Mouse (Mus musculus) kidney, embryonic 15.5 days (tissue): ENCODE data around the gene Cks1b. TPM values are rescaled to one million over a fixed set of nuclear protein-coding genes. Genes with fewer than 3 reads are reported as not detected.
"Not testable (repeated sequence)": the region's sequence is repeated elsewhere in the genome, so short reads cannot be mapped to it uniquely, and the experiment has no call there.

Experiments used
- ATAC-seq: fragments of 200-750 bp; cut with Nextera tagmentation; replicated peaks from 2 replicates; pipeline ENCODE4 v1.8.0; 2017; ENCODE audit warnings: moderate TSS enrichment; ENCODE audit not compliant: low FRiP score
- H3K27ac ChIP-seq: fragments of 300-500 bp; sonication (generic); 2 replicates; pipeline ENCODE4 v1.5.1; 2015; ENCODE audit warnings: mild to moderate bottlenecking, inconsistent platforms
- H3K27me3 ChIP-seq: fragments of 300-500 bp; sonication (generic); 2 replicates; pipeline ENCODE4 v1.6.1; 2015; ENCODE audit warnings: inconsistent platforms
- H3K36me3 ChIP-seq: fragments of 300-500 bp; sonication (generic); 2 replicates; pipeline ENCODE4 v1.6.1; 2015; ENCODE audit warnings: inconsistent platforms
- H3K4me1 ChIP-seq: fragments of 300-500 bp; sonication (generic); 2 replicates; pipeline ENCODE4 v1.6.1; 2015; ENCODE audit warnings: inconsistent platforms
- H3K4me2 ChIP-seq: fragments of 300-500 bp; sonication (generic); 2 replicates; pipeline ENCODE4 v1.6.1; 2015; ENCODE audit warnings: moderate library complexity, mild to moderate bottlenecking, inconsistent platforms
- H3K4me3 ChIP-seq: fragments of 300-500 bp; sonication (generic); replicated peaks from 2 replicates; pipeline ENCODE4 v1.5.1; 2015; ENCODE audit warnings: mild to moderate bottlenecking, inconsistent platforms
- H3K9ac ChIP-seq: fragments of 300-500 bp; sonication (generic); 2 replicates; pipeline ENCODE4 v1.6.1; 2015; ENCODE audit warnings: mild to moderate bottlenecking, inconsistent platforms
- H3K9me3 ChIP-seq: fragments of 300-500 bp; sonication (generic); replicated peaks from 2 replicates; pipeline ENCODE4 v1.6.1; 2016; ENCODE audit warnings: inconsistent platforms
- WGBS: fragments of 180-500 bp; shearing (Covaris S2); methylation state at CpG from one replicate; pipeline ENCODE4 v1.1.7; 2015; ENCODE audit warnings: mixed read lengths; 5-methylcytosine and 5-hydroxymethylcytosine counted together
- polyA plus RNA-seq: library from polyadenylated mRNA; unstranded; fragments of >200 nt; fragmentation: Nextera tagmentation; extraction: Ambion mirVana; gene quantifications from 2 replicates; pipeline ENCODE4 v1.2.1, GENCODE M21; 2015

Gene Cks1b
- polyA plus RNA-seq, 1 experiment from 2014 or later: 518 TPM

DNA sequence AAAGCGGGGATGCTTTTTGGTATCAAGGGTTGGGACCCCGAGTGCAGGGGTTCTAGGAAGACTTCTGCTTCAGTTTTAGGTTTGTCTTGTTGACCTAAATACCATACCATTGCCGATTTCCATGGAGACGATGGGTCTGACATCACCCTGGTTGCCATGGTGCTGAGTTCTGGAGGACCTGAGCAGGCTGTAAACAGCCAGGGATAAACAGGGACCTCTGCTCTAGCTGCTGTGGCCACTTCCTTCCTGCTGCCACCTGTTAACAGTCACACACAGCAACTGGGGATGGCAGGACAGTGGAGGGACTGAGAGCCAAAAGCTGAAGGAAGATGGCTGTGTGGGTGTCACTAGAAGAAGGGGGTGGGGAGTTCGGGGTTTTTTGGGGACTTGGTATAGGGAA, 19.1 kb upstream of the Cks1b start:
- peak overlapping the region; percentile 57 for H3K9ac ChIP-seq
- peaks cover 38% of the 10 kb centered on the region for H3K36me3 ChIP-seq
- peak overlapping the region; percentile 55 for H3K4me3 ChIP-seq
- WGBS: 29% methylated on average over 5 of the region's 5 CpGs
- ATAC-seq: no peak
- H3K27me3 ChIP-seq: no peaks in the 10 kb centered on the region
- H3K4me1 ChIP-seq: peaks cover 20% of the 10 kb centered on the region
- no peaks in the 10 kb centered on the region for H3K9me3 ChIP-seq
- peak overlapping the region; percentile 63 for H3K4me2 ChIP-seq
- peak overlapping the region; percentile 83 for H3K27ac ChIP-seq

DNA sequence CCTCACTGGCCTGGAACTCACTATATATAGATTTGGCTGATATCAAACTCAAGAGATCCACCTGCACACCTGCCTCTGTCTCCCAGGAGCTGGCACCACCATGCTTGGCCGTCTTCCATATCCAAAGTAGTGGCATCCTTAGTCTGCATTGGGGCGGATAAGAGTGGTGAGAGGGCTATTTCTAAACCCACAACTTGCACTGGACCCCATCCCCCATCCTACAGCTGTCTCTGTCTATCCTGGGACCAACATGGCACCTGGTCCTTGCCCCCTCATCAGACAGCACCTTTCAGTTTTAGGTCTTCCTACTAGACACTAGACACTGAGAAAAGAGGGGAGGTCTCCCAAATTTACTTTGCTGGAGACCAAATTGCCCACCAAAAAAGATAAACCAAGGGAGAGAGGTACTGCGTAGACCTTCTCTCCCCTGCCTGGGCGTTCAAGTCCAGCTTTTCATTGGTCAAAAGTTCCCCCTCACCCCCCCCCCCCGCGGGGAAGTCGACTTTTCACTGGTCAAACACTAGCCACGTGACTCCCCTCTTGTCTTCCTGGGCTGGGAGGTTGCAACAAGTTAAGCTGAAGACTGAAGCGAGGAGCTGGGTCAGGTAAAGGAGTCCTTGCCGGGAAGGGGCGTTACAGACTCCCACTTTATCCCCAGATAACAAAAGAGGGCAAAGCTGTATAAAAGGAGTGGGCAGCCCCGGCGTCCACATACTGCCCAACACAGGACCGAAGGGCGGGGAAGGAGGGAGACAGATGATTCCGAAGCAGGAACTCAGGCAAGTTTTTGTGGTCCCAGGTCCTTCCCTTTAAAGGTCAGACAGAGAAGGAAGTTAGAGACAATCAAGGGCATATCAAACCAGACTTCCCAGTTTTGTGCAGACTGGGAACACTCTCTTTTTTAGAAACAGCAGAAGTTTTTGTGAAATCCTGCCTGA, 18.3 kb upstream of the Cks1b start, which contains the start of gene Pbxip1:
Pbxip1 (plus strand) TSS at position 531 of the 938 bp plus-strand sequence.
- H3K9ac ChIP-seq: peak within 1 kb of the TSS; percentile 57
- peak within 1 kb of the TSS; percentile 83 for H3K27ac ChIP-seq
- peak within 1 kb of the TSS; percentile 55 for H3K4me3 ChIP-seq
- WGBS: 4% methylated on average over 16 of the region's 16 CpGs
- no peaks in the 10 kb centered on the region for H3K27me3 ChIP-seq
- peak within 1 kb of the TSS; percentile 63 for H3K4me2 ChIP-seq
- peak; percentile 89 for ATAC-seq
- H3K36me3 ChIP-seq: peaks cover 41% of the 10 kb centered on the region
- H3K4me1 ChIP-seq: peaks cover 24% of the 10 kb centered on the region
- H3K9me3 ChIP-seq: no peaks in the 10 kb centered on the region

DNA sequence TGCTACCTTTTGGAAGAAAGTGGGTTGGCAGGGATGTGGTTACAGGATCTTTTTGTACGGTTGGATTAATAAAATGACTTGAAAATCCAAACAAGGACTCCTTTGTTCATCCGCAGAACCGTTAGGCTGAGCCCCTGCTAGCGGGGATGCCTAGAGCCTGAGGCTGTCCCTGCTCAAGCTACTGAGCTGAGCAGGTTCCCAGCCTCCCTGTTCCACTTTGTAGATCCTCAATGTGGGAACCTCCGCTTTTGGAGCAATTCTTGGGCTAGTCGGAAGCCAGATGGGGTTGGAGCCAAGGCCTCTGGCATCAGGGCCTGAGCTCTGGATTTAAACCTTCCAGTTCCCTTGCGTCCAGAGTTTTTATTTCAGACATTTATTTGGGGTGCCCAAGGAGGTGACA, 16.9 kb upstream of the Cks1b start:
- H3K9ac ChIP-seq: no peak overlapping the region
- no peaks in the 10 kb centered on the region for H3K9me3 ChIP-seq
- no peak overlapping the region for H3K4me2 ChIP-seq
- no peak overlapping the region; the same call in 1 of the 2 replicates for H3K27ac ChIP-seq
- H3K4me3 ChIP-seq: no peak overlapping the region
- no peaks in the 10 kb centered on the region for H3K27me3 ChIP-seq
- ATAC-seq: no peak
- H3K36me3 ChIP-seq: peaks cover 41% of the 10 kb centered on the region
- WGBS: 77% methylated on average over 7 of the region's 7 CpGs
- H3K4me1 ChIP-seq: peaks cover 30% of the 10 kb centered on the region

DNA sequence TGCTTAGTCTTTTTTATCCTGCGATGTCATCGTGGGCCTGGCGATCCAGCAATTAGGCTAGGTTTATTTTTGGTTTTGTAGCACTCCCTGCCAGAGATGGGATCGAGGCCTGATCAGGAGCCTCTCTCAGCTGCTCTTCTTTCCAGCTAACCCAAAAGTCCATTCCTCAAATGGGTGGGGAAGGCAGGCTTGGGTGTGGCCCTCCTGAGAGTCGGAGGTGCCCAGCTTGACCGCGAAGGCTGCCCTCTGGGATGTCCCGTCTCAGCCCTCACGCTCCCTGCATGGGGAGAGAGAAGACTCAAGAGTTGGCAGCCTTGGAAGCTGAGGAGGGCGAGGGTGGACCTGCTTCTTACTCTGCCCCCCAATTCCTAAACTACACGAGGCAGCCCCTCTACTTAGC, 16.3 kb upstream of the Cks1b start:
- Histone ChIP-seq H3K9me3 (no peaks in the 10 kb centered on the region), H3K27ac (no peak overlapping the region), H3K9ac (no peak overlapping the region), H3K36me3 (peaks cover 38% of the 10 kb centered on the region), H3K4me3 (no peak overlapping the region), H3K4me2 (no peak overlapping the region), H3K4me1 (peaks cover 30% of the 10 kb centered on the region), H3K27me3 (no peaks in the 10 kb centered on the region)
- WGBS: 86% methylated on average over 11 of the region's 11 CpGs
- ATAC-seq: no peak

DNA sequence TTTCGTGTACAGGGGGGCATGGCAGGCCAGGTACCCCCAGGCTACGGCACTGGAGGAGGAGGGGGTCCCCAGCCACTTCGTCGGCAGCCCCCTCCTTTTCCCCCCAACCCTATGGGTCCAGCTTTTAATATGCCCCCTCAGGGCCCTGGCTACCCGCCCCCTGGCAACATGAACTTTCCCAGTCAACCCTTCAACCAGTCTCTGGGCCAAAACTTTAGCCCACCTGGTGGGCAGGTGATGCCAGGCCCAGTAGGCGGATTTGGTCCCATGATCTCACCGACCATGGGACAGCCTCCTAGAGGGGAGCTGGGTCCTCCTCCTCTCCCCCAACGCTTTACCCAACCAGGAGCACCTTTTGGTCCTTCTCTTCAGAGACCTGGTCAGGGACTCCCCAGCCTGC, 14.4 kb upstream of the Cks1b start:
- Histone ChIP-seq H3K27me3 (no peaks in the 10 kb centered on the region), H3K4me1 (peaks cover 22% of the 10 kb centered on the region), H3K4me3 (no peak overlapping the region), H3K36me3 (peaks cover 47% of the 10 kb centered on the region), H3K9me3 (no peaks in the 10 kb centered on the region), H3K9ac (no peak overlapping the region), H3K27ac (no peak overlapping the region), H3K4me2 (no peak overlapping the region)
- ATAC-seq: no peak
- 92% methylated on average over 8 of the region's 8 CpGs for WGBS

DNA sequence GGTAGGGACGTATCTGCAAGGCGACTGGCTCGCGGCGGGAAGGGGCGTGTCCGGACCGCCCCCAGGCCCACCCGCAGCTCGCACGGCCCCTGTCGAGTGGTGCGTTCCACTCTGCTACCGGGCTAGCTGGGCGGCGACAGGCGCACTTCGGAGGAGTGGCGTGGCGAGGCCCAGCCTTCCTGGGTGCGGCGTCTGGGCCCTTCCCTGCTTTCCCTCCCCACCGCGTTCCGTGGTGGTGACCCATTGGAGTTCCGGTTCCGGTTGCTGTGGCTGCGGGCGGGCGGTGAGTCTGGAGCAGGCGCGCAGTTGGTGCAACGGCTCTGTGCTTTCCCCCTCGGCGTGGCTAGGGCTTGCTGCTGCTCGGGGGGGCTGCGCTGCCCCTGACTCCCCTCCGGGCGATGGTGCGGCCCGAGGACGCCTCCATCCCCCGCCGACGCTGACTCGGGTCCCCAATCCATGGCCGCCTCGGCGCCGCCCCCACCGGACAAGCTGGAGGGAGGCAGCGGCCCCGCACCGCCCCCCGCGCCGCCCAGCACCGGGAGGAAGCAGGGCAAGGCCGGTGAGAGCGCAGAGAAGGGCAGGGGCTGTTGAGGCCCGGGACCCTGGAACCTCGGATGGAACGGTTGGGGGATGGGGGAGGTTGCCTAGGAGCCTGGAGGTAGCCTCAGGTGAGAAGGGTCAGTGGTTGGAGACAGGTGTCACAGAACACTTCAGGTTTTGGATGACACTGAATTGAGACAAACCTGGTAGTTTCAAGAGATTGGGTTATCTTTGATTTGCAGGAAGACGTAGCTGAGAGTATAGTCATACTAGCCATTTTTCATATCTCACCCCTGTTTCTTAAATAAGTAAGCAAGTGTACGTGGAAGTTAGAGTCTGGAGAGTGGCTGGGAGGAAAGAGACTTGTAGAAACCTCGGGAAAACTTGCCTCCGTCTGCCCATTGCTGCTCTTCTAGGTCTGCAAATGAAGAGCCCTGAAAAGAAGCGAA, 12.3 kb upstream of the Cks1b start, which contains the start of gene Pygo2:
Pygo2 (plus strand) TSS at position 44 of the 989 bp plus-strand sequence.
- 2% methylated on average over 68 of the region's 68 CpGs for WGBS
- peak; percentile 99 for ATAC-seq
- Histone ChIP-seq H3K4me3 (peak within 1 kb of the TSS; percentile 99), H3K36me3 (peaks cover 67% of the 10 kb centered on the region), H3K4me2 (peak within 1 kb of the TSS; percentile 80), H3K4me1 (peaks cover 10% of the 10 kb centered on the region), H3K27me3 (no peaks in the 10 kb centered on the region), H3K9me3 (no peaks in the 10 kb centered on the region), H3K9ac (peak within 1 kb of the TSS; percentile 99), H3K27ac (peak within 1 kb of the TSS; percentile 96)

DNA sequence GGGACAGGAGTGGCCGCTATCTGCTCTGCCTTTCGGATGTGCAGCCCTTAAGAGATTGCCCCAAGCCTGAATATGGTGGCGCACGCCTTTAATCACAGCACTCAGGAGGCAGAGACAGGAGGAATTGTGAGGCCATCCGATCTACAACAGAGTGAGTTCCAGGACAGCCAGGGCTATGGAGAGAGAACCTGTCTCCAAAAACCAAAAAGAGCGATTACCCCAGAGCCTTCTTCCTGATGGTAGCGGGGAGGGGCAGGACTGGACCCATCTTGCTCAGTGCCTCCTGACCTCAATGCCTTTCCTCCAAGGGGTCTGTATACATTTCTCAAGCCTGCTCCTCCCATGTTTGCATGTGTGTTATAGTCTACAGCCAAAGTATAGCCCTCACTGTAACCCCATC, 10.8 kb upstream of the Cks1b start:
- H3K9ac ChIP-seq, H3K4me3 ChIP-seq, ATAC-seq, H3K4me2 ChIP-seq, H3K27me3 ChIP-seq, H3K9me3 ChIP-seq, H3K27ac ChIP-seq: not testable (repeated sequence)
- Histone ChIP-seq H3K36me3 (peaks cover 67% of the 10 kb centered on the region), H3K4me1 (peaks cover 23% of the 10 kb centered on the region)
- 90% methylated on average over 7 of the region's 7 CpGs for WGBS

DNA sequence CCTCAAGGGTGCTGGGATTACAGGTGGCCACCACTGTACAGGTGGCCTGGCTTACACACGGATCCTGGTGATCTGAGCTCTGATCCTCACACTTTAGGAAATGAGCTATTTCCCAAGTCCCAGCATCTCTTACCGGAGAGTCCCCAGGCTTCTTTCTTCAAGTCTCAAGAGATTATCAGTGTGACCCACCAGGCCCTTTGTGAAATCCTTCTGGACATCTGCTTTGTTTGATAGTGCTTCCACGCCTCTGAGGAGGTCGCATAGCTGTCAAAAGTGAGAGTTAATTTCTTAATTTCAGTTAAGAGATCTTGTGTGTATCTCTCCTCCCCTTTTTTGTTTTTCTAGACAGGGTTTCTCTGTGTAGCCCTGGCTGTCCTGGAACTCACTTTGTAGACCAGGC, 7.7 kb upstream of the Cks1b start:
- H3K4me3 ChIP-seq: no peak overlapping the region
- peaks cover 52% of the 10 kb centered on the region for H3K36me3 ChIP-seq
- 86% methylated on average over 4 of the region's 4 CpGs for WGBS
- H3K27ac ChIP-seq: no peak overlapping the region
- H3K9ac ChIP-seq: no peak overlapping the region
- no peak overlapping the region for H3K4me2 ChIP-seq
- no peak for ATAC-seq
- H3K27me3 ChIP-seq: no peaks in the 10 kb centered on the region
- no peaks in the 10 kb centered on the region for H3K9me3 ChIP-seq
- peaks cover 45% of the 10 kb centered on the region for H3K4me1 ChIP-seq

DNA sequence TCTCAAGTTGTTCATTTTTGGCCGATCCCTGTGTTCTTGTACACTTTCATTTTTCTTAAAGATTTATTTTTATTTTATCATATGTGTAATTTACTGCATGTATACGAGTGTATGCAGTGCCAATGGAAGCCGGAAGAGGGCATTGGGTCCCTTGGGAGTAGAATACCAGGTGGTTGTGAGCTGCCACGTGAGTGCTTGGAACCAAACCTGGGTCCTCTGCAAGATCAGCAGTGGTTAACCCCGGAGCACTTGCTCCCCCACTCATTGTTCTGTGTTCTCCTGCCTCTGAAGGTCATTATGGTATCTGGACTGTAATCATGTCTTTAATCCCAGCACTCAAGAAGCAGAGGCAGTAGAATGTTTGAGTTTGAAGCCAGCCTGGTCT, 7.0 kb upstream of the Cks1b start:
- no peaks in the 10 kb centered on the region for H3K27me3 ChIP-seq
- no peak overlapping the region for H3K9ac ChIP-seq
- no peaks in the 10 kb centered on the region for H3K9me3 ChIP-seq
- no peak overlapping the region for H3K4me3 ChIP-seq
- H3K36me3 ChIP-seq: peaks cover 52% of the 10 kb centered on the region
- H3K4me1 ChIP-seq: peaks cover 52% of the 10 kb centered on the region
- H3K4me2 ChIP-seq: no peak overlapping the region
- ATAC-seq: no peak
- H3K27ac ChIP-seq: peak overlapping the region; percentile 32; the same call in 1 of the 2 replicates
- 66% methylated on average over 5 of the region's 5 CpGs for WGBS

DNA sequence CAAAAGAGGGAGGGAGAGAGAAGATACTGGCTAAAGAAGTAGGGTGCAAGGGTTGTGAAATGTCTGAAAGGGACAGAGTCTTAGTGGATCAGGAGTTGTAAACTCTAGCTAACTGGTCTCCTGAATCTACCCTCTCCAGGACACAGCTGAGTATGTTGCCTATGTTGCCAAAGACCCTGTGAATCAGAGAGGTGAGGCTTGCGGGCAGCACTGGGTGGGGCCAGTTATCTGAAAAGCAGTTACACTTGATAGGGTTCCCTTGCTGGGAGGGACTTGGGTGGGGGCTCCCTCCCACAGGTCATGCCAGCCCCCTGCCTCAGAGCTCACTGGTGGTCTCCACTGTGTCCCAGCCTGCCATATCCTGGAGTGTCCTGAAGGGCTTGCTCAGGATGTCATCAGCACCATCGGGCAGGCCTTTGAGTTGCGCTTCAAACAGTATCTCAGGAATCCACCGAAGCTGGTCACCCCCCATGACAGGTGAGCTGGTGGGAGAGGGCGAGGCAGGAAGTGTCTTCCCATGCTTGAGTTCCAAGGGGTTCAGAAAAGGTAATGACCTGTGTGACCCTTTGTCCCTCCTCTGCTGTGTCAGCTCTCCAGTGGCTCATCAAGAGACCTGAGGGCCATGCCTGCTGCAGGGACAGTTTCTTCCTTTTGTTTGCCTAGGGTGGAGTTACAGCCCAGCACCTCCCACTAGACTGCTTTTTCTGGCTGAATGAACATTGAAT, 6.4 kb upstream of the Cks1b start:
- 67% methylated on average over 5 of the region's 5 CpGs for WGBS
- Histone ChIP-seq H3K27me3 (no peaks in the 10 kb centered on the region), H3K4me2 (no peak overlapping the region), H3K4me1 (peaks cover 57% of the 10 kb centered on the region), H3K27ac (peak overlapping the region; percentile 32; the same call in 1 of the 2 replicates), H3K9me3 (no peaks in the 10 kb centered on the region), H3K9ac (no peak overlapping the region), H3K36me3 (peaks cover 52% of the 10 kb centered on the region), H3K4me3 (no peak overlapping the region)
- no peak for ATAC-seq

DNA sequence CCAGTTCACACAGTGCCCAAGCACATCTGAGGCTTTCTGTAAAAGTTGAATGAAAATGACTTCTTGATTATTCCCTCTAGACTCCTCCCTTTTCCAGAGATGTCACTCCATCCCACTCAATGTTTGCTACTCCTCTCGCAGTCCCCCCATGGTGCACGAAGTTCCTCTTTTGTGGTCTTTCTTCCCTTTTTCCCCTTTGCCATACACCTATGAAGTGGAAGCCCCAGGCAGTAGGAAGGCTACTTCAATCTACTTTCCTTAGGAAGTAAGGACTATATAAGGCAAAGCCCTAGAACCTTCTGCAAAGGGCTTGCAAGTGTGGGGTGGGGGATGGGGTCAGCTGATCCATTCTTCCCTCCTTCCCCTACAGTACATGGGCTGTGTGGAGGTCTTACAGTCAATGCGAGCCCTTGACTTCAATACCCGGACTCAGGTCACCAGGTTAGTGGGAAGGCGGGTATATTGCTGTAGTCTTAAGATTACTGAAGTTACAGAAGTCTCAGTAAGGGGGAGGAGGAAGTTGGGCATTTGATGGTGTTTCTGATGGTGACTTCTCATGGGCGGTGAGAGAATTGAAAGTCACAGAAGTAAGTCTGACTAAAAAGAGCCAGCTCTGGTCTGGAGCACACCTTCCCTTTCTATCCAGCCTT, 4.5 kb upstream of the Cks1b start:
- H3K9ac ChIP-seq: peak overlapping the region; percentile 64; the same call in 1 of the 2 replicates
- peak overlapping the region; percentile 89 for H3K4me2 ChIP-seq
- H3K9me3 ChIP-seq: no peaks in the 10 kb centered on the region
- peak overlapping the region; percentile 71 for H3K4me3 ChIP-seq
- no peak for ATAC-seq
- no peaks in the 10 kb centered on the region for H3K27me3 ChIP-seq
- H3K4me1 ChIP-seq: peaks cover 60% of the 10 kb centered on the region
- WGBS: 53% methylated on average over 6 of the region's 6 CpGs
- H3K27ac ChIP-seq: 0 out of 2 replicates have a peak overlapping the region, but pooled peaks have one; percentile 100
- H3K36me3 ChIP-seq: peaks cover 42% of the 10 kb centered on the region
